Mouse (Mus musculus) testis, adult 2 months (tissue): ENCODE data around the gene Akap8. TPM values are rescaled to one million over a fixed set of nuclear protein-coding genes. Genes with fewer than 3 reads are reported as not detected.

Experiments
- H3K27ac ChIP-seq: fragments of 200-500 bp; 2 replicates; pipeline ENCODE4 v1.5.1; 2012; ENCODE audit warnings: low read depth, low read length; ENCODE audit not compliant: control insufficient read depth, insufficient read depth
- H3K27me3 ChIP-seq: fragments of 200-500 bp; 2 replicates; pipeline ENCODE4 v1.6.1; 2012; ENCODE audit warnings: mild to moderate bottlenecking, low read length, moderate library complexity; ENCODE audit not compliant: control insufficient read depth, insufficient read depth
- H3K36me3 ChIP-seq: fragments of 200-500 bp; 2 replicates; pipeline ENCODE4 v1.6.1; 2012; ENCODE audit warnings: mild to moderate bottlenecking, low read length; ENCODE audit not compliant: control insufficient read depth, insufficient read depth
- H3K4me1 ChIP-seq: fragments of 200-500 bp; 2 replicates; pipeline ENCODE4 v1.6.1; 2012; ENCODE audit warnings: low read length; ENCODE audit not compliant: control insufficient read depth, insufficient read depth
- H3K4me3 ChIP-seq: fragments of 200-500 bp; 2 replicates; pipeline ENCODE4 v1.5.1; 2012; ENCODE audit warnings: low read depth, mild to moderate bottlenecking, low read length, moderate library complexity, mixed read lengths; ENCODE audit not compliant: control insufficient read depth
- CTCF ChIP-seq: fragments of 200-500 bp; IDR thresholded peaks from 2 replicates; pipeline ENCODE4 v1.5.1; 2012; ENCODE audit warnings: low read depth, mild to moderate bottlenecking, inconsistent platforms, low read length, moderate library complexity; ENCODE audit not compliant: control insufficient read depth, insufficient read depth, insufficient replicate concordance
- POLR2A ChIP-seq: fragments of 200-500 bp; IDR thresholded peaks from 2 replicates; pipeline ENCODE4 v1.6.1; 2012; ENCODE audit warnings: low read depth, mild to moderate bottlenecking, inconsistent platforms, low read length, moderate library complexity; ENCODE audit not compliant: control insufficient read depth
- polyA plus RNA-seq: library from polyadenylated mRNA; depleted of rRNA; stranded (reverse); fragments of >200 nt; gene quantifications from 2 replicates; pipeline ENCODE4 v1.2.3, GENCODE M21; 2012

Akap8 gene
- polyA plus RNA-seq, 1 experiment: 39.3 TPM

DNA sequence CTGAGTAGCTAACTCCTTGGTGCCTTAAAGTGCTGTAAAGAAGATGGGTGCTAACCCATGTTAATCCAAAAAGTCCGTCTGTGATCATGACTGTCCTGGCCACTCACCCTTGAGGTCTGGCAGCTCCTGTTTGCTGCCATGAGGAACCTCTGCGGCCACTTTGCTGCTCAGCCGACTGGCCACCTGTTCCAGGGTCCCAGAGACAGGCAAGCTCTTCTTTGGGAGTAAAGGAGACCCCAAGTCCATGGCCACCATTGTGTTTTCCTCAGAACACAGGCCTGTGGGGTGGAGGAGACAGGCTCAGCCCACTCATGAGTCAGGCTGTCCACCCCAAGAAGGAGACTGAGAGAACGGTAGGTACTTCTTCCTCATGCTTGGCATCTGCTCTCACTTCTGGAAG, 41.6 kb upstream of the Akap8 start:
- Histone ChIP-seq H3K27me3 (no peaks in the 10 kb centered on the region), H3K4me3 (no peak overlapping the region), H3K4me1 (peaks cover 6% of the 10 kb centered on the region), H3K27ac (no peak overlapping the region), H3K36me3 (no peaks in the 10 kb centered on the region; the same call in 1 of the 2 replicates)
- TF ChIP-seq POLR2A: no peak
- no peak for TF ChIP-seq CTCF

DNA sequence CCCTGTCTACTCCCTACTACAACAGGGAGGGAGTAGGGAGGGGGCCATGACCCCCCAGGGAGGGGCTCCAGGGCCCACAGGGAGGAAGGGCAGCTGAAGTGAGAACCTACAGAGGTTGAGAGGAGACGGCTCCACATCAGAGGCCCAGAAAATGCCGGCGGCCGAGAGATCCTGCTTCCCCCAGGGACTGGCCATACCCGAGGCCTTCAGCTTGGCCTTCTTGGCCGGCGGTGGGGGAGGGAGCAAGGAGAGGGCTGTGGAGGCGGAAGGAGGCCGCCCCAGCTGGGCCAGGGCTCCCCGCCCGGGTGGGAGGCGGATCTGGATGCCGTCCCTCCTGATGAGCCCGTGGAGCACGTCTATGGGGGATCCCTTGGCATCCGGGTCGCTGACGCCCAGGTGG, 38.9 kb upstream of the Akap8 start:
- Histone ChIP-seq H3K27me3 (no peaks in the 10 kb centered on the region), H3K4me3 (no peak overlapping the region), H3K4me1 (peaks cover 6% of the 10 kb centered on the region), H3K27ac (no peak overlapping the region), H3K36me3 (peaks cover 6% of the 10 kb centered on the region)
- TF ChIP-seq CTCF (no peak), POLR2A (no peak)

DNA sequence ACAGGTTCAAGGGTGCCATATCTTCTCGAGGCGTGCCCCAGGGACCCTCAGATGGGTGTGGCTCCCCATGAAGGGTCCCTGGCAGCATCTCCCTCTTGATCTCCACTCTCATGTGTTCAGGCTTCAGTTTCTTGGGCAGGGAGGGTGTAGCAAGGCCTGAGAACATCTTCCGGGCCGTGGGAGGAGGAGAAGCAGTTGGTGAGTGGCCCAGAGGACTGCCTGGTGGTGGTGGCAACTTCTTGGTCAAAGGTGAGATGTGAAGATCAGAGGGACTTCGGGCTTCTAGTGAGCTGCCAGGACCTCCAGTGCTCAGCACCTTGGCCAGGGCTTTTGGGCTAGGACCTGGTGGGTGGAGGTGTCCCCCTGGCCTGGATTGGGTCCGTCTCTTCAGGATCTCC, 37.9 kb upstream of the Akap8 start:
- H3K27me3 ChIP-seq: no peaks in the 10 kb centered on the region
- H3K27ac ChIP-seq: no peak overlapping the region
- TF ChIP-seq CTCF: no peak
- no peak for TF ChIP-seq POLR2A
- peaks cover 6% of the 10 kb centered on the region for H3K4me1 ChIP-seq
- no peak overlapping the region for H3K4me3 ChIP-seq
- peaks cover 6% of the 10 kb centered on the region for H3K36me3 ChIP-seq

DNA sequence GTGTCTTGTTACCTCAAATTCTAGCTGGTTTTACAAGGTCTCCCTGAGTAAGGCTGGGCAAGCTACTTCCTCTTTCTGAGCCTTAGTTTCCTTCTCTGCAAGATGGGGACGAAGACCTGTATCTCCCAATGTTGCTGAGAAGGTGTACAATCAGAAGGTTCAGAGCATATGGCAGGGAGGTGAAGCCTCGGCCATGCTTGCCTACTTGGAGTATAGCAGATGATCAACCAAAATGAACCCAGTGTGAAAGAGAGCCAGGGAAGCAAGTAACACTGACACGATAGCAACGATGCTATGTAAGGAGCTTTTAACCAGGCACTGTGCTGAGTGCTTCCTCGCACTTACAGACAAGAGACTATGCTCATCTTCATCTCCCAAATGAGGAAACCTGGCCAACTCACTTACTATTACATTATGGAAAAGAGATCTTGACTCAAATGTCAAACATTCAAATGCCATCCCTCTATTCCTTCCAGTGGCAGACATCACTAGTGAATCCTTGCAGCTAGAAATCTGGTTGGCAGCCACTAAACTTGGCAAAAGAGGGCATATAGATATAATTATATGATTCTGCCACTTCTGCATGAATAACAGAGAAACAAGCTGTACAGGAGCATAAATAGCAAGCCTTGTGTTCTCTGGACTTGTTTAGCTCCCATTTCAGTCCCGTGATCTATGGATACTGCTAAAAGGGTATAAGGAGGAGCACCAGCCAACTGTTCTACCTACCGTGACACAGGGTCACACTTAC, 37.3 kb upstream of the Akap8 start:
- no peak for TF ChIP-seq POLR2A
- TF ChIP-seq CTCF: no peak
- Histone ChIP-seq H3K4me1 (peaks cover 3% of the 10 kb centered on the region), H3K4me3 (no peak overlapping the region), H3K27ac (no peak overlapping the region), H3K36me3 (peaks cover 6% of the 10 kb centered on the region), H3K27me3 (no peaks in the 10 kb centered on the region)

DNA sequence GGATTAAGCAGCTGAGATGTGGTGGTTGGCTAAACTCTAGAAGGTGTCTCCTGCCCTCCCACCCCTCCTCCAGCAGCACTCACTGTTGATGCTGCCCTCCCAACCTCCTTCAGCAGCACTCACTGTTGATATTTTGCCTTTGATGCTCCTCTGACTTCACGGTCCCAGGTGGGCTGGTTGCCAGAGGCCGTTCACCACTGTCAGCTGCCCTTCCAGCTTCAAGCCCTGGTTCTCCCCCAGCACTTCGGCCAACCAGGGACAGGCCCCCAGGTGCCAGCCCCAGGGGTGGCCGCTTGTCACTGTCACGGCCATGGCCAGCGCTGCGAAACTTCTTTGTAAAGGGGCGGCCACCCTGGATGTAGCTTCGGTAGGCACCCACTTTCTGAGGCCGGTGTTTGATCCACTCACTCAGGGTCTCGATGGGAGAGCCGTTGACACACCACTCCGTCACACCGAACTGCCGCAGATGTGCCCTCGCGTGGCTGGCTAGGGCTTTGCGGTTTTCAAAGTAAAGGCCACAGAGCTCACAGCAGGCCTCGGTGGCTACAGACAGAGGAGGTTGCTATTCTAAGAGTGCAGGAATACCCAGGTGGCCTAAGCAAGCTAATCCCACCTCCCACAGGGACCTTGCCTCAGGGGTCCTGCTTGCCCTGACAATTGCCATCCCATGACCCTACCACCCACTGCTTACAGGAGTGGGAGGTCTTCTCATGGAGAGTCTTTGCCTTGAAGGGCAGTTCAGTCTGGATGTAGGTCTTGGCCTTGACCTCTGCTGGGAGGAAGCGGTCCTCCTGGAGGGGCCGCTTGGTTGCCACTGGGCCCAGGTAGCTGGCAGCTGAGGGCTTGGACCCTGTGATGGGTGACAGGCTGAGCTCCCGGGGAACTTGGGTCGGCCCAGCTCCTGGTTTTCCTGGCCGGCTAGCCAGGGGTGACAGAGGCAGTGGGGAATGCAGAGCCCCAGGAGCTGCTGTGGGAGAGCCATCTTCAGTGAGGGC, 36.0 kb upstream of the Akap8 start:
- no peak overlapping the region for H3K4me3 ChIP-seq
- TF ChIP-seq POLR2A: no peak
- H3K36me3 ChIP-seq: peaks cover 6% of the 10 kb centered on the region

DNA sequence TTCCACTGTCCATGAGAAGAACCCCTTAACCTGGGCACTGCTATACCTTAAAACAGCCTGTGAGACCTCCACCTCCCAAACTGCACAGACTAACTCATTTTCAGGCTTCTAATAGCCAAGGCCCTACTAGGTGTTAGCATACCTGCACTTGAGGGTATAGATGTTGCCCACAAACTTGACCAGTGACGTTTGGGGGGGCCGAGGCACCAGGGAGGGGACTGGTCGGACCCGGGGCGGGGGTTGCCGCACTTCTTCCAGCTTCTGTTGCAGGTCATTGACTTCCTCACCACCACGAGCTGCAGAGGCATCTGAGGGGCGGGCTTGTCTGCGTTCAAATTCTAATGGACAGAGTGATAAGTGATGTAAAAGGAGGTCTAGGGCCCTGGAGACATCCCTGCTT, 35.2 kb upstream of the Akap8 start:
- H3K4me3 ChIP-seq: no peak overlapping the region
- no peaks in the 10 kb centered on the region for H3K27me3 ChIP-seq
- TF ChIP-seq POLR2A (no peak), CTCF (no peak)
- H3K36me3 ChIP-seq: peaks cover 6% of the 10 kb centered on the region
- peaks cover under 1% of the 10 kb centered on the region for H3K4me1 ChIP-seq
- H3K27ac ChIP-seq: no peak overlapping the region

More for the DNA sequence above, 36.0 kb upstream of the Akap8 start:
- no peaks in the 10 kb centered on the region; the same call in 1 of the 2 replicates for H3K4me1 ChIP-seq
- H3K27ac ChIP-seq: no peak overlapping the region
- H3K27me3 ChIP-seq: no peaks in the 10 kb centered on the region

DNA sequence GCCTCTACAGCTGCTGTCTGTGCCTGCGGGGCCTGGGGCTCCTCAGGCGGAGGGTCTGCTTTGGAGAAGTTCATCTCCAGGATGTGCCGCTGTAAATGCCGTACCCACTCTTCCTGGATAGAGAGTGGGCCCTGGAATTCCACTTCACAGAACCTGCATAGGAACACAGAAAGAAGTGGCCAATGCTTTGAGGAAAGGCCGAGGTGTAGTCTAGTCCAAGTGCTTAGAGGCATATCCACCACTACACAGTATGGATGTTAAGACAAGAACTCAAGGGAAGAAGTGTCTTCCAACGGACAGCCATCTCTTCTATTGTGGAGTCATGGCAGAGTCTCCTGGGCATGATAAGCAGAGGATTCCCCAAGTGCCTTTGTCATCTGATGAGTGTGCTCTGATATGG, 34.0 kb upstream of the Akap8 start:
- Histone ChIP-seq H3K27me3 (no peaks in the 10 kb centered on the region), H3K36me3 (peaks cover 6% of the 10 kb centered on the region), H3K4me3 (no peak overlapping the region), H3K27ac (no peak overlapping the region), H3K4me1 (peaks cover 2% of the 10 kb centered on the region)
- TF ChIP-seq CTCF: no peak
- no peak for TF ChIP-seq POLR2A
